Mouse (Mus musculus) layer of hippocampus, postnatal 14 days (tissue): ENCODE data around the gene Tyro3. TPM values are rescaled to one million over a fixed set of nuclear protein-coding genes. Genes with fewer than 3 reads are reported as not detected.

Source experiments
- DNase-seq, 2 experiments: peaks; one replicate each; pipeline ENCODE4 v3.0.0; 2021 to 2022; ENCODE audit warnings: low spot score in 2 of 2, mixed read lengths in 1 of 2
- total RNA-seq, 2 experiments: library from RNA; stranded (reverse); gene quantifications; 2 replicates each; pipeline ENCODE4 v1.2.3; 2021

Gene Tyro3
- total RNA-seq, 2 experiments from 2014 or later, result 61.3 to 62.1 TPM

DNA sequence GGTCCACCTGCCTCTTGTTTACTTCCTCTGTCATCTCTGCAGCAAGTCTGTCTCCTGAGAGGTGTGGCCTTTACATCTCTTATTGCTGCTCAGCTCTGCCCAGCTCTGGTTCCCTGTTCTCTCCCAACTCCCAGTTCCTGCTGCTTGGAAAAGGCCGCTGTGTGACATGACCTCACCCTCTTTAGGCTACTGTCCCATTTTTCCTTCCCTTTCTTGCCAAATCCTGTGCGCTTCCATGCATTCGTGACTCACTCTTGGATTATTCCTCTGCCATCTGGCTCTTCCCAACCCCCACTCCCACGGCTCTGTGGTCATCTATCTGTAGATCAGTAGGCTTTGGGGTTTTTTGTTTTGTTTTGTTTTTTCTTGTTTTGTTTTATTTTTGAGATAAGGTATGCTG is 49.4 kb downstream of the Tyro3 start:
- DNase-seq, result no peak

DNA sequence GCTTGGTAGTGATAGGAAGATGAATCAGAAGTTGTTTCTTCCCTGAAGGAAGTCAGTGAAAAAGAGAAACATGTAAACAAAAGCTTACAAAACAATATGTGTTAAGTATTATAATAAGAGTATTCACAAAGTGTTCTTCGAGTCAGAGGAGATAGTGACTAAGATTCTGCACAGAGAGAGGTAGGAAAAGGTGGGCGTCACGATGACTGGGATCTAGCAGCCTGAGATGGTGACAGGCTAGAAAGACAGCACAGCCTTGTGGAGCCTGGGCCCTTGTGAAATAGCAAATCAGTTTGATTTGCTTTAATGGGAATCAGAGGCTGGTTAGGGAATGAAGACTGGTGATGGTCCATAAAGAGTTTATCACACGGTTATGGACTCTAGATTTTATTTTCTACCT is 56.3 kb downstream of the Tyro3 start:
- DNase-seq, result no peak

DNA sequence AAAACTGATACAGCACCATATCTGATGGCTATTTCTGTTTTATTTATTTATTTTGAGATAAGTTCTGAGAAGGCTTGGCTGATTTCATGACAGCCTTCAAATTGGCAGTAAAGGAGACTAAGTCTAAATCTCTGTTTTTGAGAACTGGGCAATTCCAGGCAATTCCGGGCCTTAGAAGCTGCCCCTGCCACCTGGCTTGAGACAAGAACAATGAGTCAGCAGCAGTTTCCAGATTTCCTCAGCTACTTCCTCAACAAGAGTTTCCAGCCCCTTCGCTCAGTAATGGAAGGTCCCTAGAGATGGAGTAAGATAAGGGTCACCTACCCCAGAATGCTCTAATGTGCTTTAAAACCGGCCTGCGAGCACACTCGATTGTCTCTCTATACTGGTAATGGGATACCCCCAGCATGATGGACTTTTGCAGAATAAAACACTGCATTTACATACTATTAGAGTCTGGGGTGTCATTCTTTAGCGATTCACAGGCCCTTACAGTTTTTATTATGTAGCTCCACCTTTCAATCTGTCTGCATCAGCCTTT is 57.8 kb downstream of the Tyro3 start:
- no peak for DNase-seq

DNA sequence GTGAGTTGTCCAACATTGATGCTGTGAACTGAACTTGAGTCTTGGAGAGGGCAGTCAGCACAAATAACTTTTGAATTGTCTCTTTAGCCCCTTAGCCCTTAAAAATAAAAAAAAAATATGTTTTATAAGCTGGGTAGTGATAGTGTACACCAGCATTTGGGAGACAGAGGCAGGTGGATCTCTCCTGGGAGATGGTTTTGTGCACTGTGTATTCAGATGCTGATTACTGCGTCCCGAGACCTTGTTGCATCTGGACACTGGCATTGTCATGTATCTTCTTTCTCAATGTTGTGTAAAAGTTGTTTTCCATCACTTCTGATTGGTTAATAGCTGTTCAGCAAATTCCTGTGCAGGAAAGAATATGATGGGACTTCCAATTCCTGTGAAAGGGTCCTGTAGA is 59.8 kb downstream of the Tyro3 start:
- DNase-seq, result no peak

DNA sequence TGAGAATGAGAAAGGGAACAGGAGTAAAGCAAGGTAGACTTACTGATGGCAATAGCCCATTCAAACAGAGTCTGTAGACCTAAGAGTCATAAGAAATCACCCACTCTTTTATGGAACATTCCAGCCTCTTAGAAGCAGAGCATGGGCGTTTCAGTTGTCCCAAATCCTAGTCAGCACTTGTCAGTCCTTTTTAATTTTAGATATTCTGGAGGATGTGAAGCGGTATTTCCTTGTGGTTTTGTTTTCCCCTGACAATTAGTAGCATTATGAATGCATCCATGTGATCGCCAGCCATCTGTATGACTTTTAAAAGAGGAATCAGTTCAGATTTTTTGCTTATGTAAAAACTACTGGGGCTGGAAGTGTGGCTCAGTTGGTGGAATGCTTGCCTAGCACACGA is 67.0 kb downstream of the Tyro3 start:
- no peak for DNase-seq

Other genes with a start within 250 kb of the Tyro3 start
- 1 to 10 TPM; 1.1 to 1.8 TPM for gene Nusap1, start 179.4 kb upstream of the Tyro3 start, total RNA-seq
- gene Oip5, start 179.3 kb upstream of the Tyro3 start, total RNA-seq, result 1 to 10 TPM; 1.5 to 1.6 TPM
- gene Ndufaf1, start 134.9 kb upstream of the Tyro3 start, total RNA-seq, result 10 to 100 TPM; 29.2 to 30.3 TPM
- gene Rtf1, start 122.7 kb upstream of the Tyro3 start, total RNA-seq, result 10 to 100 TPM; 58.0 to 59.9 TPM
- 100 to 1,000 TPM; 186 to 204 TPM for gene Itpka, start 55.4 kb upstream of the Tyro3 start, total RNA-seq
- gene Ltk, start 37.3 kb upstream of the Tyro3 start, total RNA-seq, result 10 to 100 TPM in 1 of 2 experiments, 1 to 10 TPM in 1; 6.0 to 10.5 TPM
- gene Rpap1, start 10.2 kb upstream of the Tyro3 start, total RNA-seq, result 10 to 100 TPM; 18.3 to 18.7 TPM
- 10 to 100 TPM; 61.0 to 61.7 TPM for gene Mga, start 99.5 kb downstream of the Tyro3 start, total RNA-seq
- 10 to 100 TPM; 55.3 to 57.7 TPM for gene Mapkbp1, start 175.0 kb downstream of the Tyro3 start, total RNA-seq
- 1 to 10 TPM; 5.3 to 6.3 TPM for gene Jmjd7, start 229.8 kb downstream of the Tyro3 start, total RNA-seq
- 1 to 10 TPM; 1.1 to 1.8 TPM for gene Gm28042, start 229.8 kb downstream of the Tyro3 start, total RNA-seq
- gene Pla2g4b, start 235.7 kb downstream of the Tyro3 start, total RNA-seq, result 1 to 10 TPM; 4.9 TPM